Mouse (Mus musculus) gastrocnemius, adult 18-20 months (tissue): ENCODE data around the gene Tgfbrap1. TPM values are rescaled to one million over a fixed set of nuclear protein-coding genes. Genes with fewer than 3 reads are reported as not detected.

Experiments used
- DNase-seq: peaks from one replicate; pipeline ENCODE4 v3.0.0; 2021; ENCODE audit warnings: low spot score
- total RNA-seq, 2 experiments: library from RNA; stranded (reverse); gene quantifications; 2 replicates each; pipeline ENCODE4 v1.2.3; 2021

Gene Tgfbrap1
- total RNA-seq, 2 experiments from 2014 or later, result 13.4 TPM

DNA sequence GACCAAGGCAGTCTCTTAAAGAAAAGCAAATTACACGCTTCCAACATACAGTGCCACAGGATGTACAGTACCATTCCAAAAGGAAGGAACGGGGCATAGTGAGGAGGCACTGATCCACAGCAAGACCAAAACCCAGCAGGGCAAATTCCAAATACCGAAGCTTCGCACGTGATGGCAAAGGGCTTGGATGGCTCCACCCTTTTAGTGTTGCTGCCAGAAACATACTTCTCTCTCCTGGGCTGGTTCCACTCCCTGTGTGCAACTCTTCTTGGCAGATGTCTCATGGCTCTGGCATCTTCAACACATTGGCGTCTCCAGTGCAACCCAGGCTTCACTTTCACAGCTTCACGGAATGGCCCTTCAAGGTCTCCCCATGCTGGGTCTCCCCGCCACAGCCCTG, 19.0 kb upstream of the Tgfbrap1 start:
- no peak for DNase-seq

DNA sequence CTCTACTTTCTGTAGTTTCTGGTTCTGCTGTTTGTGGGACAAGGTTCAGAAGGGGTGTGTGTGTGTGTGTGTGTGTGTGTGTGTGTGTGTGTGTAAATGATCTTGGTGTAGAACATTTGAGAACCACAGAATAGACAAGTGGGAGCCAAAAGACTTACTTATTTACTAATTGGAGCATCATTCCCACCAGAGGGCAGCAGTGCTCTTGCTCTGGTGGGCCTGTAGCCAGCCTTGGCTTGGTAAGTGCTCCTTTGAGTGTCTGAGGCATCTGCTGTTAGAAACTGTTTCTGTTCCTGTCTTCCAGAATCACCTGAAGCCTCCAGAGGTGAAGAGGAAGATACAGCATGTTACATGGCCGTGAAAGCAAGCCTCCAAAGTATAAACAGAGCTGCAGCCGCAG, 14.4 kb upstream of the Tgfbrap1 start:
- peak; percentile 51 for DNase-seq

DNA sequence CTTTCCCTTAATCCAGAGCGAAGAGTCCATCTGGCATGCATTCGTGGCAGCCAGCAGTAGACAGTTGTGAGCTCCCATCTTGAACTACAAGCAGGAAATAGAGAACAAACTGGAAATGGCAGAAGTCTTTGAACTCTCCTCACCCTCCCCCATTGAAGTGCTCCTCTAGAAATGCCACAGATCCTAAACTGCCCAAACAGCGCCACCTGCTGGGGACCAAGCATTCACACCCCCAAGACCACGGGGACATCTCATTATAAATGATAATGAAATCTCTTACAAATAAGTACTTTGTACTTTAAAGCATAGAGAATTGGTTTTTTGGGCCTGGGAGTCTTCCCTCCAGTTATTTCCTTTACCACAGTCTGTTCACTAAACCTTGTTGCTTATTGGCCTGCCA, 12.1 kb upstream of the Tgfbrap1 start:
- DNase-seq, result peak; percentile 52

DNA sequence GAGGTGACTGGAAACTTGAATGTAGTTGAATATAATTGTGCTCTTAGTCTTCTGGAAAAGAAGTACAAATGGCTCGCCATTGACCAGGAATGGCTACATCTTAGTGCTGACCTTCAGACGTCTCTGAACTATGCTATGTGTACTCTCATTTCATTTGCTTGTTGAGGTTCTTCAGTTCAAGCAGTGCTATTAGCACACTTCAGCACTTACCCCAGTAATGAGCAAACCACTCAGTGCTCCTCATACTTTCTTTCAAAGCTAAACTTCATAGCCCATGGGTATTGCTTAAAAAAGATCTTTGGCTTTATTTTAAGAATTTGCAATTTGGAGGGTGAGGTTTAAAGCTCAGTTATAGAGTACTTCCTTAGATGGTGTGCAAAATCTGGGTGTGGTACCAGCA, 10.3 kb upstream of the Tgfbrap1 start:
- no peak for DNase-seq

DNA sequence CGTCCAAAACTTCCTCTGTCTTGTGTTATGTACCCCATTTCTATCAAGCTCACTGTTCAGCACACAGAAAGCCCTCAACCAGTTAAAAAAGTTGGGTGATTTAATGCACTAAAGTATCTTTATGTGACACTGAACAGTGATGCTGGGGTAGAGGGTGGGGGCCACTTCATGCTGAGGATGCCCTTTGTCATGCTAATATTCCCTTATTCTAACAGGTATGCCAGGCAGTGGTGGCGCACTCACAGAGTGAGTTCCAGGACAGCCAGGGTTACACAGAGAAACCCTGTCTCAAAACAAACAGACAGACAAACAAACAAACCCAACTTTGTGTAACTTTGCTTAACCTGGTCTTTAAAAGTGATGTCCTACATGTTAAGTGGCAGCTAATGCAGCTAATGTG, 4.2 kb downstream of the Tgfbrap1 start:
- DNase-seq, result no peak

DNA sequence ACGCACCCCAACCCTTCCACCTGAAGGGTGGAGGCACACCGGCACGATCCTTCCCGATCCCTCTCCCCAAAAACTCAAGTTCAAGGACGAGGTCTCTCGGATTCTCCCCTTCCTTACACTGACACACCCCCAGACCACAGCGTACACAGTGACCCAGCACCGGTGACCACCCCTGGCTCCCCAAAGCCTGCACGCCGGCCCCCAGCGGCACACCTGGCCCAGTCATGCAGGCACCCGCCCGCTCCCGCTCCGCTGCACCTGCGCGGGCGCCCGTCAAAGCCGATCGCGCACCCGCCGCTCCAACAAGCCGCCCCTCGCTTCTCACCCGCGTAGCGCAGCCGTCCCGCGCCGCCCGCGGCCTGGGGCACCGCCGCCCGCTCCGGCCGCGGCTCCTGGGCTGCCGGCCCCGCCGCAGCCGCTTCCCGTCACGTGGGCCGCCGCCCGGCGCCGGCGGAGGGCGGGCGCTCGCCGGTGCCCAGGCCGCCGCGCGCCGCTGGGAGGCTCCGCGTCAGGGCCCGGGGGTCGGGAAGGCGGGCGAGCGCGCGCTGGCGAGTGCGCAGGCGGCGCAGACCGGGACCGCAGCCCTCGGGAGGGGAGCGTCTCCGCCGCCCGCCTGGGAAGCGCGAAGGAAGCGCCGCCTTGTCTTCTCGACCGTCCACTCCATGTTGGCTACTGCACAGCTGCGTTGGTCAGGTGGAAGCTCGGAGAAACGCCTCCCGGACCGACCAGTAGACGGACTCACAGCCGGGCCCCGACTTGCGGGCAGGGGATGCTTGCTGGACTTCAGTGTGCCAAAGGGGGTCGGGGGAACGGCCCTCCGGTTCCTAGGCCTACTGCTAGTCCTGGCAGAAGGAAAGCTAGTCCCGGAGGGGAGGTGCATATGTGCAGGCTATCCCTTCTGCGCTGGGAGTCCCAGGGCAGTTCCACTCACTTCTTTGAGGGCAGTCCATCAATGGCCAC, 6.1 kb downstream of the Tgfbrap1 start:
- peak; percentile 65 for DNase-seq

DNA sequence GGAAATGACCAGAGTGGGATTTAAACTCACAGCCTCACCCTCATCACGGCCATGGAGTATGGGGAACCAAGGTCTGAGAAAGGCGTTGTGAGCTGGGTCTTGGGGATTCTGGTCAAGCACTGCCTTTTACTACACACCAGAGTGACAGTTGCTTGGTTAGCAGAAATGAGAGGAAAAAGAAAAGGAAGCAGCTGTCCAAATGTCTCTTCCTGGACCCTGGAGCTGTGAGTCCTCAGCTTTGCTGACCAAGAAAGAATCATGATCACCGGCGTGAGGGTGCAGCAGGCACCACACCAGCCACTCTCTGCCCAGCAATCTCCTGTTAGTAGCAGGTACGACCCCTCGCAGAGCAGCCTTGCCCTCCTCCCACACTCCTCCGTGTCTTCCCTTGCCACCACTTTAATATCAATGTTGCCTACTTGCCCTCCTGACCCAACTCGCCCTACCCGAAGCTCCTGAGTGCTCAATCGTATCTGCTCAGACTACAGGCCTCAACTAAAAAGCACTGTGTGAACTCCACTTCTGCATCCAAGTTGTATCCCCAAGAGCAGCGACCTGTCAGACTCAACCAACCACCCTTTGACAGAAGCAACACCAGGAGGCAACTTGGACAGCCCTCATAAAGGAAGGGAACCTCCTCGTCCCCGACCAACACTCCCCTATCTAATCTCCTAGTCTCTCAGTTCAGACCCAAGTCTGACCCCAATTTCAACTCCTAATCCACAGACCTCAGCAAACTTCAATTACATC, 7.0 kb downstream of the Tgfbrap1 start:
- no peak for DNase-seq

DNA sequence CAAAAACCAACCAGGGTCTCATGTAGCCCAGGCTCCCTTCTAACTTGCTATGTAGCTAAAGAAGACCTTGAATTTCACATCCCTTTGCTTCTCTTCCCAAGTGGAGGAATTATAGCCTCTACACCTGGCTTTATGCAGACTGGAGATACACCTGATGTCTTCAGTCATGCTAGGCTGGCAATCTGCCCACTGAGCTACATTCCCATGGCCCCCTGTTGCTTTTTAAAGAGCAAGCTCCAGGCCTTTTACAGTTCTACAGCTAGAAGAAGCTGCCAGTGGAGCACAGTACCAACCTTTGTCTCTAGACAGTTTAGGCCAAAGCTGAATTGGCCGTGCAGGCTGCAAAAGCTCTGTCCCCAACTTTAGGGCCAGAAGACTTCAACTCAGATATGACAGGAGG, 8.0 kb downstream of the Tgfbrap1 start:
- no peak for DNase-seq

DNA sequence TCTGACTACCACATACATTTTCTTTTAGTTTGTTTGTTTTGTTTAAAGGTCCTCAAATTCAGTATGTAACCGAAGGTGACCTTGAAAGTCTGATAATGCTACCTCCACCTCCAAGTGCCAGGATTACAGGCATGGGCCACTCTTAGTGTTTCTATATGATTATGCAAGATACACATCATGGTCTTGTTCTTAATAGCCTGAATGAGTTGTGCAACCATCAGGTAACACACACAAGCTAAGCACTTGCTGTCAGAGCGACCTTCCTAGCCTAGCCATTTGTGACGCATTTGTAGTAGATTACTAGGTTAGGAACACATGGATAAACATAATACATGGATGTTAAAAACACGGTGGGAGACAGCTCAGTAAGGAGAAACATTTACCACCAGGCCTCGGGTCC, 15.5 kb downstream of the Tgfbrap1 start:
- DNase-seq, result no peak

DNA sequence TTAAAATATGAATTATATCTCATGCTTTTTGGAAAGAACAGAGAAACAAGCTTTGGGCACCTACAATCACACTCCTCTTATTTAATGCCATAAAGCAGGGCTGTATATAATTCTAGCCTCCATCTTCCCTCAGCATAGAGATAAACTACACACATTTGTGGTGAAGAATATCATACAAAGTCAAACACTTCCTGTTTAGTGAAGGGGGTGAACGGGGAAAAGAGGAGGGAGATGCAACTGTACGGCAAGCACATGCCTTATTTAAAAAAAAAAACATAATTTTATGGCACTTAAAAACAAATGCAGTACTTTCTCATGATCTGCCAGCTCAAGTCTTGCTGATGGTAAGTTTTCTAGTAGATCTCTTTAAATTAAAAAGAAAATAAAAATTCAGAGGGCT, 20.3 kb downstream of the Tgfbrap1 start:
- DNase-seq, result no peak

DNA sequence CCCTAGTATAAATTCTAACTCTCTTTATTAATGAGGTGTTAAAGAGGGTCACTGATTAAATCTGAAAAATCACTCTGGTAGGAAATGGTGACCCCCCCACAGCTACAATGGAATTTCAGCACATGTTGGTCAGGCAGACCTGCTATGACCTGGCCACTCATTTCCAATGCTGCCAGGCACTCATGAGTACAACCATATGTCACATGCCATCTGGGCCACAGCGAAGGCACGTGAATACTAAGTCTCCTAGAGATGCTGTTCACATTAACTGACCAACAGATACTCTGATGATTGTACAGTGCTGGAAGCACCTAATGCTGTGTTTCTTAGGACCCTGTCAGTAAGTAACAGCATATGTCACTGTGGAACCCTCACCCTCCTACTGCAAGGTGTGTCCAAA, 23.6 kb downstream of the Tgfbrap1 start:
- DNase-seq, result no peak

DNA sequence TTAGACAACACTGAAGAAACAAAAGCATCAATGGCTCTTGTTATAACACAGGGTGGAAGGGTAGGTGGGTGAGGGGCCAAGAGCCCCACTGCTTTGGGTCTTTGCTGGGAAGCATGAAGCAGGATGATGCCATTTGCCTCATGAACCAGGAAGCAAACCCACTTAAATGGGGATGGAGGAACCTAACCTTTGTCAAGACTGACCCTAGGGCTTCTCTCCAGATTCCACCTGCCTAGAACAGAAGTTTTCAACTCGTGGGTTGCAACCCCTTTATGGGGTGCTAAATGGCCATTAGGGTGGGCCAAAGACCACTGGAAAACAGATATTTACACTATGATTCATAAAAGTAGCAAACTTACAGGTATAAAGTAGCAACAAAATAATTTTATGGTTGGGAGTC, 25.9 kb downstream of the Tgfbrap1 start:
- DNase-seq, result no peak

DNA sequence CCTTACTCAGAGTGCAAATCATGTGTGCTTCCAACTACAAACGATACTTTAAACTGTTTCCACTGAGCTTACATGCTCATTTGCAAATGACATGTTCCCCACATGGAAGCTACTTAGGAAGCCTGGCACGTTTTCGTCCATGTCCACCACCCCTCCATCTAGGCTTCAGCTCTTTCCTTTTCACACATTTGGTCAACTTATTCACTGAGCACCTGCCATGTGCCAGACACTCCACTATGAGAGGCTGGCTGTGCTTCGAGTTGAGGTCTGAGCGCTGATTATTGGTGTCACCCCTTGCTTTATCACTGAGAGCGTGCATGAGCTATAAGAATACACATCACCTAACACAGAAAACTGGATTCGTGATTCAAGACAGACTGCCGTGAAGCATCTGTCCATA, 26.4 kb downstream of the Tgfbrap1 start:
- no peak for DNase-seq

DNA sequence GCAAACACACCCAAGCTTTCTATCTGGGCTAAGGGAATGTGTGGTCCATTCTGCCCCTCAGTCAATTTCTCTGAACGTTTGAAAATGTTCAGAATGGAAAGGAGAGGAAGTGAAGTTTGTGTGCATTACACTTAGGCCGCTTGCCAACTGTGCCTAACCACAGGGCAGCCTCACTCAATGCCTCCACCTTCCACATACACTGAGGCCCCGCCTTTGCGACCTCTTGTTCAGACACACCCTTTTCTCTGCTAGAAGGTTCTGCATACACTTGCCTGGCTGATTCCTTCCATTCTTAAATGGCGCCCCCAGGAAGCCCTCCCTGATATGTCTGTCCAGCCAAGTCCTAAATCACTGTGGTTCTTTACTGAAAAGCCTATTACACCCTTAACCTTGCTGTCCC, 27.7 kb downstream of the Tgfbrap1 start:
- no peak for DNase-seq

DNA sequence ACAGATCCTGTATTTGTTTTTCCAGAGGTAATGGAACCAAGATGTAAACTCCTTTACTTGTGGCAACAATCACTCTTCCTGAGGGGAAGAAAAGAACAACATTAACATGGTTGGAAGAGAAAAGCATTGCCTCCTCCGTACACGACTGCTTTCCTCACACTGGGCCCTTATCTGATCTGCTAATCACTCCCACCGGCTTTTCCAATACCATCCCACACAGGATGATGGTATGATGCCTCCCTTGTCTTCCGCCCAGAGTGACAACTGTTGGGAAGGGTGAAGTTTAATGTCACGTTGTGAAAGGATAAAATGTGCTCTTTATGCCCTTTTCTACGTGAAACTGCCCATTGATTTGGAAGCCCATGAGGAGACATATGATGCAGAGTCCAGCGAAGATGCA, 30.9 kb downstream of the Tgfbrap1 start:
- no peak for DNase-seq

DNA sequence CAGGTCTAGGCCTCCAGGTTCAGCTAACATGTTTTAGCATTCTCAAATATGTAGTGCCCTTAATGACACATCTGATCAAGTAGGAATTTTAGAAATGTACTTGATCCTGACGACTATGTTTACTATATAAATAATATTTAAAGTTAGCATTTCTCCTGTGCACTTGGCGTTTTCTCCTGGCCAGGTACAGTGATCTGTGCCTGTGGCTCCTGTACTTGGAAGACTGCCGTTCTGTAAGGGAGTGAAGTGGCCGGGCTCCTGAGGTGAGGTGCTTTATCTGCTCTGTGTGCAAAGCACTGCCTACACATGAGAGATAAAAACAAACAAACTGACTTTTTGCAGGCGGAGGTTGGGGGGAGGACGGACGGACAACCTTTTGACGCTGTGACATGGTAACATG, 31.9 kb downstream of the Tgfbrap1 start:
- DNase-seq, result no peak

DNA sequence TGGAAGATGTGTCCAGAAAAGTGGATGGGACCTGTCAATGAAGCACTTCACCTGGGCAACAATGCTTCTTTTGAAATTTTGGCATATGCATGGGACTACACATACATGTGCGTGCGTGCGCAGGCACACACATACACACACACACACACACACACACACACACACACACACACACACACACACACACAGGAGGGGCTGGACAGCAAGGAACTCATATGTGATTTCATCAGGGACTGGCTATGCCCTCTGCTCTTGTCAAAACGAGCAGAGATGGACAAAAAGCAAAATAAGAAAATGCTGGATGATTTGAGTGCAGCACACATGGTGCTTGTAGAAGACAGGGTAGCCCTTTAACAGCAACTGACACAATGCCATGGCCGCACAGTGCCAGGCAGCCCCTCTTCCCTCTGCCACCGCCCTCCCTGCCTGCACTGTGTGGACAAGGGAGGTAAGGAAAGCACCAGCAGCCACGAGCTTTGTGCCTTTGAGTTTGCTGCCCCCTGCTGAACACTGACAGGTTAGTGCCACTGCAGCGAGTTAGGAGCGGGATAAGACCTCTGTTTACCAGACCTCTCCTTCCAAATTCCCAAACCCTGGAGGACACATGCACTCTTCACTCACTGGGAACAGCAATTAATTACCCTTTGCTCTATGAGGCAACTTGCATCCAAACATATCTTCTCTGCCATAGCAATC, 32.7 kb downstream of the Tgfbrap1 start:
- no peak for DNase-seq

DNA sequence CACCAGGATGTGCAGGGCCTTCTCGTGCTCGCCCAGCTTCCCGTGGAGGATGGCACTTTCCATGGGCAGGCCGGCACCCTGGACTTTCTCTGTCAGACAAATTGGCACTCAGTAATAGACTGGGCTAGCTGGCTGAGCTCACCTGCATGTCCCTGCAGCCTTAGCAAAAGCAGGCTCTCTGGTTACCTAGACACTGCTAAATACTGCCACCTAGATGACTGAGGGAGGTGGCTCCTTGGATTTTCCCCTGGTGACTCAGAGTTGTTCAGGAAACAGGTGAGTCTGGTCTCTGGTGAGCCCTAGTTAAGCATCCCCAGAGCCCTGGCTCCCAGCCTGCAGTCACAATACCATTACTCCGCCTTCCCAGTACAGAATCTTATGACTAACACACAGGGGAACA, 46.5 kb downstream of the Tgfbrap1 start:
- DNase-seq, result no peak

DNA sequence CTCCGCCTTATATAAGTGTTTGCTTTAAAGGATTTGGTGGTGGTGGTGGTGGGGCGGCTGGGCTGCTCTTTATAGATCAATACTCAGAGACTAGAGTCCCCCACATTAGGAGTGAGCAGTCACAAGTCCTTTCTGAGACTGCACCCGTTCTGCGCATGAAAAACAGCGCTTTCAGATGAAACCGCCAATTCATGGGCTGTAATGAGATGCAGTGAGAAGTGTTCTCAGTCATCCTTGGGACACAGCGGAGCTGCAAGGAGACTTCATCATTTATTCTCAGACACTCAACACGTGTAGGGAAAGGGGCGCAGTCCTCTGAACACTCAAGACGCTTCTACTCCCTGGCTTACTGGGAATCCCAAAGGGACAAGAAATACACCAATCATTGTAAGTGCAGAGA, 50.6 kb downstream of the Tgfbrap1 start:
- no peak for DNase-seq

DNA sequence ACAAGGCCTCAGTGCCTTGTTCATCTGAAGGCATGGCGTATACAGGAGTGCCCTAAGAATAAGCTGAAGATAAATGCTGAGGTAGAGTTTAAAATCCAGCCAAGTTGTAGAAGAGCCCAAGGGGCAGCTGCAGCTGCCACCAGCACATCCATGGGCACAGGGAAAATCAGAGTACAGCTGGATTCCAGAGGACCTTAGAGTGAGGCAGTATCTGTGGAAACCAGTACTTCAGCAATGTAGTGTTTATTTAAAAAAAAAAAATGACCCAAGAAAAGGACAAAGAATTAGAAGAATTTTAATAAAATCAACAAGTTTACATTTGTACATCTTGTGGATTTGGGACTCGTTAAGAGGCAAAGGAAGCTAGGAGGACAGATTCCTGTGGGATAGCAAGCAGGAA, 51.4 kb downstream of the Tgfbrap1 start:
- DNase-seq, result no peak

DNA sequence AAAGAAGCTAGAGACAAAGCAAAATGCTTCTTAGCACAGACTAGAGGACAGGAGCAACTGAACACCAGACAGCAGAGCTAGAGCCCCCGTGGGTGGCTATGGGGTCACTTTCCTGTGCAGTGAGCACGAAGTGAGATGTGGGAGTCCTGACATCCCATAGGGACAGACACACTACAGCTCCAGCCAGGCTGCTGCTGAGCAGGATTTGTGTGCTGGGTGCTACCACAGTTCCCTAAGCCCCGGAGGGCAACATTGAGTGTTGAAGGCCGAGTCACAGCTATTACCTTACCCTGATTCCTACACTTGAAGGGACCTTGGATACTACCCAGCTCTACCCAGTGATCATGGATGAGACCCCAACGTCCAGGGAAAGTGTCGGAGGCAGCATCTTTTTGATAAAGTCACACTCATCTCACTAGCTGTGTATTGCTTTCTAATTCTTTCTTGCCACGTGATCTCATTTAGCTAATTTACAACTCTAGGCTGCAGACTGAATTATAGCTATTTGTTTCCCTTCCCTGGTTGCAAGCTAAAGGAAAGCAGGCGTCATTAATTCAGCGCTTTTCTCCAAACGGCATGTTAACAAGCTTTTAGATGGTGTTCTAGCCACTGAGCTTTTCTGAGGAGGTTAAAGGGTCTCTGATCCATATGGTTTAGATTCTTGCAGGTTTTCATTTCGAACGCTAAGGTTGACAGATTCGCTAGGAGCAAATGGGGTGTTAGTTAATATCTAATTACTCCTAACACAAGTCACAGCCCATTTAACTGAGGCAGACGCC, 53.0 kb downstream of the Tgfbrap1 start:
- DNase-seq, result no peak
